Mouse (Mus musculus) left cerebral cortex, postnatal 14 days (tissue): ENCODE results near the gene Hsf5. TPM values are rescaled to one million over a fixed set of nuclear protein-coding genes. Genes with fewer than 3 reads are reported as not detected.
A peak's percentile ranks its signal among the peaks of the same experiment; 100 is the strongest.

ENCODE experiments used
- DNase-seq, 2 experiments: peaks; one replicate each; pipeline ENCODE4 v3.0.0; 2021 to 2022; ENCODE audit warnings: low spot score in 2 of 2, mixed read lengths in 1 of 2
- intact Hi-C: fragments of 180-260 bp; cut with DNase I; formaldehyde crosslinking; loops from one replicate; pipeline ENCODE4 v1.15.1; 2025
- total RNA-seq, 2 experiments: library from RNA; stranded (reverse); gene quantifications; 2 replicates each; pipeline ENCODE4 v1.2.3; 2021

The Hsf5 gene
- total RNA-seq, 2 experiments from 2014 or later: 0.46 to 0.66 TPM

- intact Hi-C loops: no loop called here
- no peak for DNase-seq
These were observed 1.0 kb upstream of the Hsf5 start for GRCm38 (mm10) chr11:87615952-87616351.

- intact Hi-C loops: no loop called here
- DNase-seq: no peak
These were observed 642 bp downstream of the Hsf5 start for GRCm38 (mm10) chr11:87617606-87618005.

GRCm38 (mm10) chr11:87623160-87623559 lies 6.2 kb downstream of the Hsf5 start:
- no peak for DNase-seq
- intact Hi-C loops: no loop called here

DNA sequence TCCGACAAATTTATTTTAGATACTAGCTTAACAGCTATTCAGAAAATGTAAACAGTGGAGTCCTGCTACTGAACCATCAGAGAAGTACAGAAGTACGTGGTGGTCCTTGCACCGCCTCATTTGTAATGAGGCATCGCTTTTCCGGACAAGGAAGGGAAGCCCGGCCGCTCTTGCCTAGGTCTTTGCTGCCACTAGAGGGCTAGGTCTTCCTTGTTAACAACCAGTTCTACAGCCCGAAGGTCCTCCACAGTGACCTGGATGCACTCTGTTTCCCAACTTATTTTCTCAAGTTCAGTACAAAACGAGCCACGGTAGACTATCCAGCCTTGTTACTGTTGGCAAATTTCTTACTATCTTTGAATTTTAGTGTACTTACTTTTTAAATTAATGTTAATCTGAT lies 12.9 kb downstream of the Hsf5 start:
- peak in 1 of 2 experiments; percentile 25 for DNase-seq
- intact Hi-C loops: no loop called here

- DNase-seq: no peak
- intact Hi-C loops: no loop called here
These were observed 21.8 kb downstream of the Hsf5 start for GRCm38 (mm10) chr11:87638793-87639192.

GRCm38 (mm10) chr11:87639206-87639605 lies 22.2 kb downstream of the Hsf5 start:
- intact Hi-C loops: no loop called here

DNA sequence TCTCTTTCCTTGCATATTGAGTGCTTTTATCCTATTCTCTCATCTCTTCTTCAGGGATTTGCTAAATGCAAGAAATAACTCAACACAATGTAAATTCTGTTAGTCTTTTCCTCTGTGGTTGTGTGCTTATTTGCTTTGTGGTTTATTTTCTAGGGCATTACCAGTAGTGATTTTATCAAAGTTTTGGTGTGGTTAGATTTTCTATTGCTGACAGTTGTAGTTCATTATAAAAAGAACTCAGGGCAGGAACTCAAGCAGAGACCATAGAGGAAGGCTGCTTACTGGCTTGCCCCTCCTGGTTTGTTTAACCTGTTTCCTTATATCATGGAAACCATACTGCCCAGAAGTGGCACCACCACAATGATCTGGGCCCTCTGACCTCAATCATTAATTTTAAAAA lies 25.9 kb downstream of the Hsf5 start:
- intact Hi-C loops: no loop called here
- no peak for DNase-seq

More at GRCm38 (mm10) chr11:87639206-87639605, 22.2 kb downstream of the Hsf5 start:
- DNase-seq: no peak

- no peak for DNase-seq
- intact Hi-C loops: no loop called here
These were observed 37.7 kb downstream of the Hsf5 start for GRCm38 (mm10) chr11:87654693-87655092.

DNA sequence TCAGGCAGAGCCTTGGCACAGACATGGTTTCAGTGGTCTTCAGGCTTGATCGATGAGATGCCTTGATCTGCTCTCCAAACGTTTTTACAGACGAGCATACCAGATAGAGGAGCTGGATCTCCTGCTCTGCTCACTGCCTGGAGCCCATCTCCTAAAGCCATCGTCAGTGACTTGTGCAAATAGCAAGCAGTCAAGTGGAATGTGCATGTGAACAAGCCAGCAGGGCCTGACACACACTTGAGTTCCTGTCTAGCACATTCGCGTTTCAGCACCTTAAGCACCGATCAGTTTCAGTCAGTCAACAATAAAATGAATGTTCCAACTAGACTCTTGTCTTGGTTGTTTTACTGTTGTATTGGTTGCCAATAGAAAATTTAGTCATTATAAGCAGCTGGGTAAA lies 42.3 kb downstream of the Hsf5 start:
- intact Hi-C loops: no loop called here
- DNase-seq: no peak

- peak; percentile 83 to 87 for DNase-seq
- intact Hi-C loops: loop anchor here (5.0 kb wide), 2 partner anchors 75 to 110 kb away; partner anchors contain the start of gene Supt4a
These were observed 45.4 kb downstream of the Hsf5 start, which contains the start of gene Rnf43 for GRCm38 (mm10) chr11:87662407-87662806. Rnf43 (plus strand) TSS chr11:87662722.

DNA sequence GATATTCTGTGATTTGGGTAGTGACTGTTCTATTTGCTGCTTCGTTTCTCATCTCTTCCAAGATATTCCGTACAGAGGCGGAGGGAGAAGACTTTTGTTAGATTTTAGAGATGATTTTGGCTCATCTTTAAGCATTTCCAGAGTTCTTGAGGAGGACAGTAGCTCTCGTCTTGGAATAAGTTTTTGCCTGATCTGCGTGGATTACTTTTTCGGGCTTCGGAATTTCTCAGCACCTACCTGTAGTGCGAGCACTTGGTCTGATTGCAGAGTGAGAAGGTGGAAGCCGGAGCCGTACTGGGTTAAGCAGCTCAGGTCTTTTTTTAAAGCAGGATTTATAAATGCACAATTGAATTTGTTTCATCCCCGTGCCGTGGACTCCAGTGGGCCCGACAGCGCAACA lies 45.9 kb downstream of the Hsf5 start:
- no peak for DNase-seq
- intact Hi-C loops: loop anchor here (5.0 kb wide), 2 partner anchors 74 to 109 kb away; partner anchors contain the start of gene Supt4a

- DNase-seq: no peak
- intact Hi-C loops: loop anchor here (5.0 kb wide), 2 partner anchors 73 to 108 kb away; partner anchors contain the start of gene Supt4a
These were observed 47.0 kb downstream of the Hsf5 start for GRCm38 (mm10) chr11:87663948-87664347.

GRCm38 (mm10) chr11:87664521-87664920 lies 47.6 kb downstream of the Hsf5 start:
- no peak for DNase-seq
- intact Hi-C loops: loop anchor here (5.0 kb wide), 2 partner anchors 73 to 108 kb away; partner anchors contain the start of gene Supt4a

DNA sequence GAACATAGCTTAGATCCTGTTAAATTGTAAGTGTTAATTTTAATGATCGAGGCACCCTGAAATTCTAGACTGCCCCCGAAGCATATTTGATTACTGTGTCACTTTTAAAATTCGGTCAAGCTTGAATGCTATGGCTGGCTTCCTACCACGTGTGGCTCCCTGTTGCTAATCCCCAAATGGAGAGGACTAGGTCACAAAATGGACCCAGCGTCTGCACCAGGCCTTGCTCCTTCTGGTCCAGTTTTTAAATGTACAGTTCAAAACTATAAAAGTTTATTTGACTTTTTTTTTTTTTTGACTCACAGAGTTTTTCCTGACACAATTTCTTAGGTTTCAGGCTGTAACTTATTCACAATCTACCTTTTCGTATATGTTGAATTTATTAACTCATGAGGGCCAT lies 48.3 kb downstream of the Hsf5 start:
- intact Hi-C loops: no loop called here
- DNase-seq: no peak

GRCm38 (mm10) chr11:87665658-87666057 lies 48.7 kb downstream of the Hsf5 start:
- intact Hi-C loops: no loop called here
- DNase-seq: no peak

- no peak for DNase-seq
- intact Hi-C loops: no loop called here
These were observed 49.5 kb downstream of the Hsf5 start for GRCm38 (mm10) chr11:87666256-87667035.

- intact Hi-C loops: no loop called here
- no peak for DNase-seq
These were observed 50.4 kb downstream of the Hsf5 start for GRCm38 (mm10) chr11:87667107-87668090.

GRCm38 (mm10) chr11:87673282-87673681 lies 56.3 kb downstream of the Hsf5 start:
- no peak for DNase-seq
- intact Hi-C loops: no loop called here

GRCm38 (mm10) chr11:87675606-87676005 lies 58.6 kb downstream of the Hsf5 start:
- intact Hi-C loops: no loop called here
- no peak for DNase-seq

DNA sequence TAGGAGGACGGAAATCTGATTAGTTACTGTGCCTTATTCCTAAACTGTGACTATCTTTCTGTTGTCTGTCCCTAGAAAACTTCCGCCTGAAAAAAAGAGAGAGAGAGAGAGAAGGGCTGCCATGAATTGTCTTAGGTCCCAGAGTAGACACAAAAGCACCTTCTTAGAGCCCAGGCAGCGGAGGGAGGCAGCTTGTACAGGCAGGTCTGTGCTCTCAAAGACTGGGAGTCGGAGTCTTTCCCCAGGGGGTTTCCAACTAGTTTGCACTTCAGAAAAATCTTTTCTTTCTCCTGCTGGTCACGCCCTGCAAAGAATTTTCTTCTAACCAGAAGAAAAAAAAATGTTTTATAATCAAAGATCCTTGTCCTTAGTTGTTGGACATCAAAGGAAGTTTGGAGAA lies 60.8 kb downstream of the Hsf5 start:
- intact Hi-C loops: no loop called here

More for the DNA sequence above, 60.8 kb downstream of the Hsf5 start:
- DNase-seq: no peak
